Mouse (Mus musculus): Measurements from ENCODE around the gene Prkca. TPM values are rescaled to one million over a fixed set of nuclear protein-coding genes. Genes with fewer than 3 reads are reported as not detected.

The Prkca gene
- total and polyA plus RNA-seq, 3 experiments, result 15.3 to 30.9 (median 19.9) TPM

DNA sequence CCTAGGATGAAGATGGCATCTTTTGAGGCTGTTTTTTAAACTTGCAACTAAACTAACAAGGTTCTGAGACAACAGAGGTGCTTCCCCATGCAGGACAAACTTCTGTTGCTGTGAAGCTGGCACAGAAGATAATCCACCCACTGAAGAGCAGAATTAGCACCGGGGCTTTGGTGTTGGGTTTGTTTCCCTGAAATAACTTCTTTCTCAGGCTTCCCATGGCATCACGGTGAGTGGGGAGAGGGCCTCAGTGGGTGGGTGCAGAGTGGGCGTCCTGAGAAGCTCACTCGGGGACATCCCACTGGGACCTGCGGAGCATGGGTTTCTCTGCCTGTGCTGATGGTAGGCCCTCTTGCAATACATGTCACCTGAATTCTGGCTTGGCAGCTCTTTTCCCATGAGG, 161.3 kb downstream of the Prkca start:
- Histone ChIP-seq H3K9me3 (replicated peaks; ENCODE audit: insufficient read depth, low read length) (no peaks in the 10 kb centered on the region), H3K27ac (ENCODE audit: control insufficient read depth, low read depth, low read length) (no peak overlapping the region), H3K36me3 (ENCODE audit: control insufficient read depth in 1 of 2, insufficient read depth in 2 of 2, low read length in 2 of 2) (no peaks in the 10 kb centered on the region), H3K4me1 (ENCODE audit: control insufficient read depth in 1 of 2, insufficient read depth in 2 of 2, low read length in 2 of 2) (no peaks in the 10 kb centered on the region), H3K27me3 (ENCODE audit: control insufficient read depth in 1 of 2, insufficient read depth in 2 of 2, low read length in 2 of 2) (no peaks in the 10 kb centered on the region), H3K9ac (ENCODE audit: control insufficient read depth, low read depth, low read length, poor library complexity, severe bottlenecking) (no peak overlapping the region), H3K4me3 (ENCODE audit: control insufficient read depth in 1 of 2, insufficient read depth in 1 of 2, low read depth in 2 of 2, low read length in 2 of 2) (no peak overlapping the region), H3K79me2 (ENCODE audit: control insufficient read depth, insufficient read depth, low read length, poor library complexity) (no peaks in the 10 kb centered on the region)
- TF ChIP-seq RAD21 (IDR thresholded peaks at IDR 0.05; ENCODE audit: low read depth, low read length) (no peak), MXI1 (IDR thresholded peaks at IDR 0.05; ENCODE audit: low read depth, low read length) (no peak), POLR2AphosphoS5 (IDR thresholded peaks at IDR 0.05; ENCODE audit: borderline replicate concordance, low read depth, low read length) (no peak), HCFC1 (IDR thresholded peaks at IDR 0.05; ENCODE audit: low read depth, low read length) (no peak), ETS1 (IDR thresholded peaks at IDR 0.05; ENCODE audit: low read depth, low read length) (no peak), ZNF384 (IDR thresholded peaks at IDR 0.05; ENCODE audit: low read depth, low read length) (no peak), JUND (IDR thresholded peaks at IDR 0.05; ENCODE audit: low read depth, low read length) (no peak), ZKSCAN1 (IDR thresholded peaks at IDR 0.05; ENCODE audit: low read depth, low read length) (no peak), EP300 (IDR thresholded peaks at IDR 0.05; ENCODE audit: low read depth in 1 of 2, low read length in 2 of 2) (no peak), CTCF (IDR thresholded peaks at IDR 0.05 in 2 of 3, conservative IDR thresholded peaks at IDR 0.05 in 1 of 3; ENCODE audit: control insufficient read depth in 1 of 3, insufficient read depth in 1 of 3, low read depth in 2 of 3, low read length in 3 of 3, poor library complexity in 1 of 3, severe bottlenecking in 1 of 3) (no peak), CHD1 (IDR thresholded peaks at IDR 0.05; ENCODE audit: low read depth, low read length) (no peak), GABPA (IDR thresholded peaks at IDR 0.05; ENCODE audit: low read depth, low read length) (no peak), TBP (IDR thresholded peaks at IDR 0.05; ENCODE audit: low read depth, low read length) (no peak)
- DNase-seq (ENCODE audit: low read depth, low spot score), result no peak

GRCm38 (mm10) chr11:108181012-108181713, 162.6 kb downstream of the Prkca start:
- no peaks in the 10 kb centered on the region for H3K36me3 ChIP-seq (ENCODE audit: control insufficient read depth in 1 of 2, insufficient read depth in 2 of 2, low read length in 2 of 2)
- H3K79me2 ChIP-seq (ENCODE audit: control insufficient read depth, insufficient read depth, low read length, poor library complexity), result no peaks in the 10 kb centered on the region
- H3K4me1 ChIP-seq (ENCODE audit: control insufficient read depth in 1 of 2, insufficient read depth in 2 of 2, low read length in 2 of 2), result no peaks in the 10 kb centered on the region
- H3K9me3 ChIP-seq (replicated peaks; ENCODE audit: insufficient read depth, low read length), result no peaks in the 10 kb centered on the region
- H3K27ac ChIP-seq (ENCODE audit: control insufficient read depth, low read depth, low read length), result no peak overlapping the region
- H3K4me3 ChIP-seq (ENCODE audit: control insufficient read depth in 1 of 2, insufficient read depth in 1 of 2, low read depth in 2 of 2, low read length in 2 of 2), result no peak overlapping the region
- no peak overlapping the region for H3K9ac ChIP-seq (ENCODE audit: control insufficient read depth, low read depth, low read length, poor library complexity, severe bottlenecking)
- no peaks in the 10 kb centered on the region for H3K27me3 ChIP-seq (ENCODE audit: control insufficient read depth in 1 of 2, insufficient read depth in 2 of 2, low read length in 2 of 2)
- TF ChIP-seq RAD21 (IDR thresholded peaks at IDR 0.05; ENCODE audit: low read depth, low read length) (no peak), MXI1 (IDR thresholded peaks at IDR 0.05; ENCODE audit: low read depth, low read length) (no peak), MAX (IDR thresholded peaks at IDR 0.05; ENCODE audit: low read length) (no peak), CHD2 (IDR thresholded peaks at IDR 0.05; ENCODE audit: low read length) (no peak), USF1 (IDR thresholded peaks at IDR 0.05; ENCODE audit: low read depth, low read length) (no peak), CTCF (IDR thresholded peaks at IDR 0.05 in 2 of 3, conservative IDR thresholded peaks at IDR 0.05 in 1 of 3; ENCODE audit: control insufficient read depth in 1 of 3, insufficient read depth in 1 of 3, low read depth in 2 of 3, low read length in 3 of 3, poor library complexity in 1 of 3, severe bottlenecking in 1 of 3) (no peak), POLR2AphosphoS5 (IDR thresholded peaks at IDR 0.05; ENCODE audit: borderline replicate concordance, low read depth, low read length) (no peak), NELFE (IDR thresholded peaks at IDR 0.05; ENCODE audit: low read depth, low read length) (no peak)
- no peak for DNase-seq (ENCODE audit: low read depth, low spot score)

Data from MEL (cell line).